Mouse (Mus musculus) thymus, postnatal 0 days (tissue): Measurements from ENCODE around the gene Dyx1c1. TPM values are rescaled to one million over a fixed set of nuclear protein-coding genes. Genes with fewer than 3 reads are reported as not detected.

Source experiments
- DNase-seq: peaks from one replicate; pipeline ENCODE4 v3.0.0-alpha.2; 2015; ENCODE audit warnings: low spot score
- polyA plus RNA-seq: library from polyadenylated mRNA; unstranded; fragments of >200 nt; fragmentation: Nextera tagmentation; extraction: Ambion mirVana; gene quantifications from 2 replicates; pipeline ENCODE4 v1.2.1, GENCODE M21; 2015

Gene Dyx1c1
- polyA plus RNA-seq: 0.79 and 1.4 TPM in 2 replicates

DNA sequence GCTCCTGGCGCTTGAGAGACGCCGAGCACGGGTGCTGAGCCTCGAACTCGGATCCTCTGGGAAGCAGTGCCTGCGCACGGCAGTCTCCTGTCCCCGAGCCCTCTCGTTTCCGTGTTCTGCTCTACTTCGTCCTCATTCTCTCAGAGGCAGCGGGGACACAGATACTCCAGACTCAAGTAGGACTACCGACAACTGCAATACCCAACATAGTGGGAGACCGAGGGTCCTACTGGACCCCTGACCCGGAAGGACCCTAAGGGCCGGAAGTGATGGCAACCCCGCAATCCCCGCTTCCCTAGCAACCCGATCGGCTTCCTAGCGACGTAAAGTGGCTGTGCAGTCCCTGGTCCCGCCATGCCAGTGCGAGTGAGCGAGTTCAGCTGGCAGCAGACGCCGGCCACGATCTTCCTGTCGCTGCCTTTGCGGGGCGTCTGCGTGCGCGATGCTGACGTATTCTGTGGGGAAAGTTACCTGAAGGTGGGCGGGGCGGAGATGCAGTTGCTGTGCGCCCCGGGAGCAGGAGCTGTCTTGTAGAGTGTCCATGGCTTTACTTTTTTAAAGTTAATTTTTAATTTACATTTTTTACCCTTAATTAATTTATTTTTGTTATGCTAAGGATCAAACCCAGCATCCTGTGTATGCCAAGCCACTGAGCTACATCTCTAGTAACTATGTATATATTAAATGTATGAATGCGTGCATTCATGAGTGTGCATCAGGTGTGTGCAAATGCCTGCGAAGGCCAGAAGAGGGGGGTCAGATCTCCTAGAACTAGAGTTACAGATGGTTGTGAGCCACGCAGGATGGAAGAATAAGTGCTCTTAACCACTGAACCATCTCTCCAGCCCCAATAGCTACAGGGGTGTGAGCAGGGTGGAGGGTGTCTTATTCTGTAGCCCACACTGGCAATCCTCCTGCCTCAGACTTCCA, at the start of gene Dyx1c1, which contains the start of gene Gm44503:
Gene Dyx1c1, plus strand, starts transcription at position 265 of the 930 bp plus-strand sequence.
Gene Gm44503, plus strand, starts transcription at position 332 of the 930 bp plus-strand sequence.
- peak; percentile 91 for DNase-seq

DNA sequence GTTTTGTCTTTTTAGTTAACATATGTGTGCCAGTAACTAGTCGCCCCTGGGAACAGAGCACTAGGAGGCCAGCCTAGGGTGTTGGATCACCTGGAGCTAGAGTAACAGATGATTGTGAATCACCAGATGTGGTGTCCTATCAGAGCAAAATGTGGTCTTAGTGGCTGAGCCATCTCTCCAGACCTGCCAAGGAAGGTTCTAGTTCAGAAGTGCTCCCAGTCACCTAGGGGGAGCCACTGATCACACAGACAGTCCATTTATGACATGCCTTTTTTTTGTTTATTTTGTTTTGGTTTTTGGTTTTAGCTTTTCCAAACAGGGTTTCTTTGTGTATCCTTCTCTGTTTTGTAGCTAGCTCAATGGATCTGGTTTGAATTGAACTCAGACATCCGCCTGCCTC, 47.2 kb upstream of the Dyx1c1 start:
- no peak for DNase-seq

DNA sequence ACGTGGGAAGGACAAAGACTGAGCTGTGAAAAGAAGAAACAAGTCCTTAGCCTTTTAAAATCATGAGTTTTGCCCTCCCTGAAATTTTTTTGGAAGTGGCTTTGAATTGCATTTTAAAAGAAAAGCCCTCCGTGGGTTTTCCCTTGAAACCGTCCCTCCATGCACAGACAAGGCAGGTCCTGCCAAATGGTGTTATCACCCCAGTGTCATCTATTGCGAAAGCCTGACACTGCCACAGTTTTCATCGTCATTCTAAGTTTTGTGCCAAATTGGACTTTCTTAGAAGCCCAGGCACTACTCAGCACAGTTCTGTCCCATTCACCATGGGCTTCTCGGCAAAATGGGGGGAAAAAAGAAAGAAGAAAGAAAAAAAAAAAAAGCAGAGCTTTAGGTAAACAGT, 45.0 kb upstream of the Dyx1c1 start:
- DNase-seq: no peak

DNA sequence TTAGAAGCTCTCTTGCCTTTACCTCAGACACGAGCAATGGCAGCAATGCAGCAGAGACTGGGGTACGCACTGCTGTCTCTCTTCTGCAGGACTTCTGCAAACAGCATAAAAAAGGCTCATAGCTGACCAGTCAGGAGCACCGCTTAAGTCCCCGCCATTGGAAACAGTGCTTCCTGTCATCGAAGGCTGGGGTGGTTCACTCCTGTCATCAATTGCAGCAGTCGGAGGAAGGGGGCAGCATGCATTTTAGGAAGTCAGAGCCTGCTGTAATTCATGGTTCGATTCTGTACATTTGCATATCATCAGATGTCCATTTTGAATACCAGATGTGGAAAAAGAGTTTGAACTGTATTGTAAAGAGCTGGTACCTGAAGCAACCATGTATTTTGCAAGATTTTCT, 42.9 kb upstream of the Dyx1c1 start:
- no peak for DNase-seq

DNA sequence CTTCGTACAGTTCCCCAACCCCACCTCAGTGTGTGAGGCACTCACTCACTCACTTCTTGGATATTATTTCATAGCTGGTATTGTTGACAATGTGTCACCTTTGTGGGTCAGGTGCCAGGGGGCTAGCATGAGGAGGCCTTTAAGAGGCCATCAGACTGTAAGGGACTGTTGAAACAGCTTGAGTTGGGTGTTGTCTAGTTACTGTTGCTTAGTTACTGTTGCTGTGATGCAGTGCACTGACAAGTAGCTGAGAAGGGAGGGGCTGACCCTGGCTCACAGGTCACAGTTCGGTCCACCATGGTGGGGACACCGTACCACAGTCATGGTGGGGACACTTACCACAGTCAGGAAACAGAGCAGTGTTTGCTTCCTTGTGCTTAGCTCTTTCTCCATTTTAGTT, 35.5 kb upstream of the Dyx1c1 start:
- DNase-seq: no peak

DNA sequence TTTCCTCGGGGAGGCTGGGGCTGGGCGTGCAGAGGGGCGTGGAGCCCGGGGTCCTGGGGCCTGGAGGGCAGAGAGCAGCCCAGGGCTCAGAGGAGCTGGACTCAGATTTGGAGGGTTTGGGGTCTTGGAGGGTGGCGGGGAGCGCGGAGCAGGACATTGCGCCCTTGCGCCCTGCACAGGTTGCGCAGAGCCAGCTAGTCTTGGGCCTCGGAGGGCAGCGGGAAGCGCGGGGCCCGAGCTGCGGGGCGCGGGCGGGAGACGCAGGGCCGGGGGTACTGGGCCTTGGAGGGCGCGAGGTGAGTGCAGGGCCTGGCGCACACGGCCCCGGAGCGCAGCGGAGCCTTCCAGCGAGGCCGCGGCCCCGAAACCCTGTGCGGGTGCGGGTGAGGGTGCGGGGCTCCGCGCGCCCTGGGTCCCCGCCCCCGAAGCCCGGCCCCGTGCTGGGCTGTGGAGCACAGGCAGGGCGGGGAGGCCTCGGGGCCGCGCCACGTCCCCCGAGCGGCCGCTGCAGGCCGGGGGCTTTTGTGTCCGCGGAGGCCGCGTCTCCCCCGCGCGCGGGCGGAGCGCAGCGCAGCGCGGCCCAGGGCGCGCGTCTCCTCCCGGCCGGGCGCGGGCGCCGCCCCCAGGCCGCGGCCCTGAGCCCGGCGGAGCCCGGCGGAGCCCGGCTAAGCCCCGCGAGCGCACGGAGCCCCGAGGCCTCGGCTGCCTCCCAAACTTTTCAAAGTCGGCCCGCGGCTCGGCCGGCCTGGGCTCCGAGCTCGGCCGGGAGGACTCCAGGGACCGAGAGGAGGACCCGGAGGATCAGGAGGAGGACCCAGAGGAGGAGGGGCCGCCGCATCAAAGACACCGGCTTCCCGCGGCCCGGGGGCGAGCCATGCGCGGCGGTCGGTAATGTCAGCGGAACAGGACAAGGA, 33.3 kb upstream of the Dyx1c1 start, which contains the start of gene Pygo1:
Gene Pygo1, plus strand, starts transcription at position 625 of the 914 bp plus-strand sequence.
- no peak for DNase-seq

DNA sequence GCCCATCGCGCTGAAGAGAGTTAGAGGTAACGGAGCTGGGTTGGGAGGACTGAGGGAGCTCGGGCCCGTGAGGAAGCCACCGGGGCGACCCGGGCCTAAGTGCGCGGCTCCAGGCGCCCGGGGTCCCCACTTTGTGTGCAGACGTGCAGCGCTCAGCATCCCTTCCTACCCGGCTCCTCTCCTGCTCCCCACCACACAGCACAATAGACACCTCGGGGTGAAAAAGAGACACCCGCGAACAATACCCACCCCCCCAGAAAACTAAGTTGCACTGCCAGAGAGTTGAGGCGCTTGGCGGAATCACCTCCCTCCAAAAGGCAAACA, 32.7 kb upstream of the Dyx1c1 start:
- no peak for DNase-seq

DNA sequence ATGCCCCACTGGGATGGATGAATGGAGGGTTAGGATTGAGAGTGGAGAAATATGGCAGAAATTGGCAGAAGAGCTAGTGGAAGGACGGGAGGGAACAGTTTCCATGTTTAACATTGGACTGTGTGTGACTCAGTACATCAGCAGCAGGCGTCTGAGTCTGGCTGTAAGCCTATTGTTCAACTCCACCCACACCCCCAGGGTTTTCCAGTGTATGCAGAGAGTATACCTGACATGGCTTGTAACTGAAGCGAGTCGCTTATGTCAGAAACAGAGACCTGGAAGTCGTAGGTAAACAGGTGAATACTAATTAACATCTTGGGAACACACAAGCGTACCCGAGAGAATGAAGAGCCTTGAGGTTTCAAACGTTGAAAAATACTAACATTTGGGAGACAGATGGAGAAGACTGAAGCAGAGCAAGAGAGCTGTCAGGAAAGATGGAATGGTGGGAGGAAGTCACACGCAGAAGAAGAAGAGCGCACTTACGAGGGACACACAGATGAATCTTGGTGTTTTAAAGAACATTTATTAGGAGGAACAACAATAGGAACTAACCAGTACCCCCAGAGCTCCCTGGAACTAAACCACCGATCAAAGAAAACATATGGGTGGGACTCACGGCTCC, 27.3 kb upstream of the Dyx1c1 start:
- DNase-seq: no peak

DNA sequence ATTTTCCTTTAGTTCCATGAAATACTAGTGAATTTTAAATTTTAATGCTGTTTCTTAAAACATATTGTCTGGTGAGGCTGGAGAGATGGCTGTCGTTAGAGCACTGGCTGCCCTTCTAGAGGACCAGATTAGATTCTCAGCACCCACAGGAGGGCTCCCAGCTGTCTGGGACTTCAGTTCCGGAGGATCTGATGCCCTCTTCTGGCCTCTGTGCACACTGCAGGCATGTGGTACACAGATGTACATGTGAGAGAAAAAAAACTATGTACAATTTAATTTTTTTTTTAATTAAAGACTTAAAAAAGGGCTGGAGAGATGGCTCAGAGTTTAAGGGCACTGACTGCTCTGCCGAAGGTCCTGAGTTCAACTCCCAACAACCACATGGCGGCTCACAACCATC, 23.3 kb upstream of the Dyx1c1 start:
- DNase-seq: no peak

DNA sequence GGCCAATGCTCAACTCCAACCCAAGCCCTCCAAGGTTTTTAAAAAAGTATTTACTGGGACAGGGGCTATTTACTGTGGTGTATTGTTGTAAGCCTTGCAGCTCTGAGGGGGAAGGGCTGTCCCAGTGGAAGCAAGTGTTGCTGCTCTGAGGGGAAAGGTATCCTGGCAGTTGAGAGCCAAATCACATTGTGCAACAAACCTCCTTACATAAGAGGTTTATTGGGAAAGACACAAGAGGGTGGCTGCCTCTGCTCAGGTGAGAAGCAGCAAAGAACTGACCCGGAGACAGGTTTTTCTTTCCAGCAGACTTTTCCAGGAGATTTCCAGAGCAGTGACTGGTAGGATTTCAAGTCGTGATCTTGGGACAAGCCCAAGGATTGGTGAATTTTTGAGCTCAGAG, 22.3 kb upstream of the Dyx1c1 start:
- DNase-seq: no peak

DNA sequence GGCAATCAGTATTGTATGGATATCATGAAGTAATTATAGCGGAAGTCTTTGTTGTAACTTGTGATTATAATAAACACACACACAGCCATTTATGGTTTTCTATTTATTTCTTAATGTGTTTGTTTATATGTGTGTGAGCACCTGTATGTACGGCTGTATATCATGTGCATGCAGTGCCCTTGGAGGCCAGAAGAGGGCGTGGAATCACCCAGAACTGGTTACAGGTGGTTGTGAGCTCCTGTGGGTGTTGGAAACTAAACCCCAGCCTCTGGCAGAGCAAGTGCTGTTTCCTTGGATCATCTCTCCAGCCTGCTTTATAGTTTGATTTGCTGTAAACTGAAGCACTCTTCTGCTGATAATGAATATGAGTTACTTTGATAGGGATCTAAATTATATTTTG, 15.2 kb upstream of the Dyx1c1 start:
- peak; percentile 17 for DNase-seq

DNA sequence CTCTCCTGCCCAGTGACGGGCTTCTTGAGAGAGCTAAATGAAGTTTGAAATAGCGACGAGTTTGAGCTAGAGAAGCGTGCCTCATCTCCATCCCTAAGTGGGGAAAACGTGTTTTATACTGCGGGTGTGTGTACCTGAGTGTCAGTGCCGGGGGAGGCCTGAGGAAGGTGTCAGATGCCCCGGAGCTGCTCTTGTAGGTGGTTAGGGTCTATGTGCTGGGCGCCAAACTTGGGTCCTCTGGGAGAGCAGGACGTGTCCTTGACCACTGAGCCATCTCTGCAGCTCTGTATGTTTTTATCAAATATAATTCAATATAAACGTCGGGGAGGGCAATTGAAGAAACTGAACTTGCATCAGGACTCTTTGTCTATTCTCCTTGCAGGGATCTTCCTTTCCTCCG, 14.3 kb upstream of the Dyx1c1 start:
- DNase-seq: no peak

DNA sequence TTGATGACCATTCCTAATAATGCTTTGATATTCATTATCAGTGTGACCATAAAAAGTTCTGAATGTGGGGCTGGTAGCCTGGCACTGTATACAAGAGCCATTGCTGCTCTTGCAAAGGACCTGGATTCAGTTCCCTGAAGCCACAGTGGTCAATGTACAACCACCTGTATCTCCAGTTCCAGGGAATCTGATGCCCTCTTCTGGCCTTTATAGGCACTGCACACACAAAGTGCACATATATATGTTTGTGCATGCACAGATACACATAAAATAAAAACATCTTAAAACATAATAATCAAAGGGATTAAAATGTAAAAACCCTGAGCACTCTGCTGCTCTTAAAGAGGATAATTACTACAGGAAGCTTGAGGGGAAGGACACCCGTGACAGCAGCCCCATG, 11.6 kb upstream of the Dyx1c1 start:
- no peak for DNase-seq

DNA sequence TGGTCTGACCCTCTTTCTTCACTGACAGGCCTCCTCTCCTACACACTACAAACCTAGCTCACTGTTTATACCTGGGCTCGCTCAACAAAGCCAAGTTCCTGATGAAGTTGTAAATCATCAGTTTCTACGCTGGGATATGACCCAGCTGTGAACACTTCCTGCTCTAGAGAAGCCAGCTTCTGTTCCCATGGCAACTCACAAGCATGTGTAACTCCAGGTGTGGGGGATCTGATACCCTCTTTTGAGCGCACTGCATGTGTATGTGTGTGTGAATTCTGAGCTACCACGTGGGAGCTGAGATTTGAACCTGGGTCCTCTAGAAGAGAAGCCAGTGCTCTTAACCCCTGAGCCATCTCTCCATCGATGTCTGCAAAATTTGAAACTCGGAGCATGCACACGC, 9.0 kb upstream of the Dyx1c1 start:
- peak; percentile 58 for DNase-seq

DNA sequence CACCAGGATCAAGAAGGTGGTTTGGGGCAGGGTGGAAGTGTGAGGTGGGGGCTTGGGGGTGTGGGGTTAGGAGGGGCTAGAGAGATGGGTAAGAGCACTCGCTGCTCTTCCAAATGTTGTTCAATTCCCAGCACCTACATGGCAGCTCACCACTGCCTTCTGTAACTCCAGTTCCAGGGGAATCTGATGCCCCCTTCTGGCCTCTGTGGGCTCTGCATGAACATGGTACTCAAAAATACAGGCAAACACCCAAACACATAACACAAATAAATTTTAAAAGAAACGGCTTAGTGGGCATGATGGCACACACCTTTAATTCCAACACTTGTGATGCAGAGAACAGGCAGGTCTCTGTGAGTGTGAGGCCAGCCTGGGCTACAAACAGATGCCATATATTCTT, 3.8 kb upstream of the Dyx1c1 start:
- peak; percentile 33 for DNase-seq

DNA sequence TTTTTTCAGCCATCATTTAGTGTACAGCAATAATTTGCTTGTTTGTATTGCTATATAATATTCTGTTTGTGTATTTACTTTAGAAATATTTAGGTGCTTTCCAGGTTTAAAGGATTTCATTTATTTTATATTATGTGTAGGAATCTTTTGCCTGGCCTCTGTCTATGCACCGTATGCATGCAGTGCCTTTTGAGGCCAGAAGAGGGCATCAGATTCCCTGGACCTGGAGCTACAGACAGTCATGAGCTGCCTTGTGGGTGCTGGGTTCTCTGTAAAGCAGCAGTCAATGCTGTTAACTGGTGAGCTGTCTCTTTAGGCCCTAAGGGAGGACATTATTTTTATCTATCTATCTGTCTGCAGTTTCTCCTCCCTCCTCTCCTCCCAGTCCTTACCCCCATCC, 3.0 kb upstream of the Dyx1c1 start:
- DNase-seq: peak; percentile 62

DNA sequence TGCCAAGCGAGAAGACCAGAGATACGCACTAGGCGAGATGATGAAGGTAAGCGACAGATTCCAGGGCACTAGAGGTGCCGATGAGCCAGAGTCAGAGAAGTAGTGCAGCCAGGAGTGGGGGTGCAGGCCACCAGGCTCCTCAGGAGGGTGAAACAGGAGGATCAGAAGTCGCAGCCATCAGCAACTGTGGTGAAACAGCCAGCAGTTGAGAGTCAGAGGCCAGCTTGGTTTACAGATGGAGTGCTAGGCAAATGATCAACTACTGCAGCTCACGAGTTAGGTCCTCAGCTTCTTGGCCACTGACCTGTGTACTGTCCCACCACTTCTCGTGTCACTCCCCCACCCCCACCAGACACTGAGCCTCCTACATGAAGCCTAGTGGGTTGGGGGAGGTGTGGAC, 2.8 kb downstream of the Dyx1c1 start:
- DNase-seq: no peak

DNA sequence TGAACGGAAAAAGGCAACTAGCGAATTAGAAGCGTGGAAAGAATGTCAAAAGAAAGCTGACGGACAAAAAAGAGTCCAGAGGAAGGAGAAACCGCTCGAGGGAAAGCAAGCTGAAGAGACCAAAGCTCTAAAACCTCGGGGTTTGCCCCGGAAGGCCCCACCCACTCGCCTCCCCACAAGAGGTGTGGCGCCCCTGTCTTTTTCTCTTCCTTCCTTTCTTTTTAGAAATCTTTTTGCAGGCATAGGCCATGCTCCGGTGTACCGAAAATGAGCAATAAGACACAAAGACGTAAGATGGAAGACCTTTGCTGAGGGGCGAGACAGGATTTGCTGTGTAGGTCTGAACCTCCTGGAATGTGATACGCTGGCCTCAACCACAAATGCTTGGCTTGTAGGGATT, 3.4 kb downstream of the Dyx1c1 start:
- DNase-seq: peak; percentile 70

DNA sequence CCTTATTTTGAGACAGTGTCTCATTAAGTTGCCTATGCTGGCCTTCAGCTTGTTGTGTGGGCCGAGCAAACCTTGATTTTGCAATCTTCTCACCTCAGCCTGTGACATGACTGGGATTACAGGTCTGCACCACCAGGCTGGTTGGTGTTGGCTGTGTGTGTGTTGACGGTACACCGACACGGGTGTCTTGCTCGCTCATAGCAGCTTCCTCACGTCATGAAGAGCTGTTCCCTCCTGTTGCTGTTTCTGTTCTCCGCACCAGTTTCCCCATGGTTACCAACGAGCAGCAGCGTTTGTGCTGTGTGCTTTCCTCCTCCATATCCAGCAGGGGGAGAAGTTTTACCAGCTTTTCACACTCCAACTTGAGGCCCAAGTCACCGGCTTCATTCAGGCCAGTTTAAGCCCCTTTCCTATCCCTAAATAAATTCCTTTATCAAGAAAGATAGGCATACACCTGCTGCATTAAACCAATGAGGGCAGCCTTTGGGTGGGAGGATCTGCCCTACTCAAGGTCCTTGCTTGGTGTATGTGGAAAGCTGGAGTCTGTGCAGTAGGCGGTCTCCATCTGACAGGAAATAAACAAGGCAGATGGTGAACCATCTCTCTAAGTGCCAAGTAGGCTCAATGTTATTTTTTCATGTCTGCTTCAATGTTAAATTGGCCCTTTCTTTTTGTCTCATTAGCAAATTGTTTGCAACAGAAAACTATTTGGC, 9.9 kb downstream of the Dyx1c1 start:
- DNase-seq: peak; percentile 80

DNA sequence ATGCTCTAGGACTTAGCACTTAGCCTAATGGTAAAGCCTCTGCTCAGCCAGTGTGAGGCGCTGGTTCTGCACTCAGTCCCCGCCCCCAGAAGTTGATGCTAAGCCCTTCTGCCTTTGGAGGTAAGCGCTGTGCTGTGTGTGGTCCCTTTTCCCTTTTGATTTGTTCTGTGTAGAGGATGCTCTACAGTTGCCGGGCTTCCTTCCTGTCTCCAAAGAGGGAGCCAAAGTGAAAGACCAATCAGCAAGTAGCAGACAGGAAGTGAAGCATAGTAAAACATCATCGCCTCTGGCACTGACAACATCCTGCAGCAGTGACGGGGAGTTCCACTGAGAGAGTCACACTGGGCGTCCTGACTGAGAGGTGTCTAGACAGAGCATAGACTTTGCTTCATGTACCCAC, 11.3 kb downstream of the Dyx1c1 start:
- peak; percentile 72 for DNase-seq

DNA sequence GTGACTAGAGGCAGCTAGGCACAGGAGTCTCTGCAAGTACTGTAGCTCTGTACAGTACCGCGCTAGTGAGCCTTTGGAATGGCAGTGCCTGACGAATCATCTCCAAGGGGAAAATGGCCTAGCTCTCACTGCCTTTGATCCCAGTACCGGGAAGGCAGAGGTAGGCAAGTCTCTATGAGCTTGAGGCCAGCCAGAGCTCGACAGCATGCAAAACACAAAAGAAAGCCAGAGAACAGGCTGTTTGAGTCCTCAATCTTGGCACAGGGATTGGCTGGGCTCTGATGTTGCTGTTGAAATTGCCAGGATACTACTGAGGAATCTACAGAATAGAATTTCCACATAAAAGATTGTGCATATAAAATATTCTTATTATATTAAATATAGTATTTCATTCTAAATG, 13.8 kb downstream of the Dyx1c1 start:
- no peak for DNase-seq
